Mouse (Mus musculus) adrenal gland (tissue): Measurements from ENCODE around the gene Timm17a.

Source experiments
- intact Hi-C: fragments of 180-260 bp; cut with DNase I; formaldehyde crosslinking; loops from one replicate; pipeline ENCODE4 v1.15.1; 2025
- long read RNA-seq, 2 experiments: library from polyadenylated mRNA; unstranded; transcript quantifications; one replicate each; pipeline ENCODE4 v2.0.0; 2020; ENCODE audit warnings: borderline replicate concordance in 1 of 2; ENCODE audit not compliant: insufficient replicate concordance in 1 of 2

Timm17a gene
- long read RNA-seq, experiment 1, full-length matches to known transcripts, result 202 of 209 reads
- long read RNA-seq, experiment 1, partial matches to known transcripts, result 2 of 209 reads
- long read RNA-seq, experiment 1, other reads (novel, unspliced or antisense), result 5 of 209 reads
- long read RNA-seq, experiment 2, full-length matches to known transcripts, result 239 of 264 reads
- long read RNA-seq, experiment 2, partial matches to known transcripts, result 12 of 264 reads
- long read RNA-seq, experiment 2, other reads (novel, unspliced or antisense), result 13 of 264 reads

DNA sequence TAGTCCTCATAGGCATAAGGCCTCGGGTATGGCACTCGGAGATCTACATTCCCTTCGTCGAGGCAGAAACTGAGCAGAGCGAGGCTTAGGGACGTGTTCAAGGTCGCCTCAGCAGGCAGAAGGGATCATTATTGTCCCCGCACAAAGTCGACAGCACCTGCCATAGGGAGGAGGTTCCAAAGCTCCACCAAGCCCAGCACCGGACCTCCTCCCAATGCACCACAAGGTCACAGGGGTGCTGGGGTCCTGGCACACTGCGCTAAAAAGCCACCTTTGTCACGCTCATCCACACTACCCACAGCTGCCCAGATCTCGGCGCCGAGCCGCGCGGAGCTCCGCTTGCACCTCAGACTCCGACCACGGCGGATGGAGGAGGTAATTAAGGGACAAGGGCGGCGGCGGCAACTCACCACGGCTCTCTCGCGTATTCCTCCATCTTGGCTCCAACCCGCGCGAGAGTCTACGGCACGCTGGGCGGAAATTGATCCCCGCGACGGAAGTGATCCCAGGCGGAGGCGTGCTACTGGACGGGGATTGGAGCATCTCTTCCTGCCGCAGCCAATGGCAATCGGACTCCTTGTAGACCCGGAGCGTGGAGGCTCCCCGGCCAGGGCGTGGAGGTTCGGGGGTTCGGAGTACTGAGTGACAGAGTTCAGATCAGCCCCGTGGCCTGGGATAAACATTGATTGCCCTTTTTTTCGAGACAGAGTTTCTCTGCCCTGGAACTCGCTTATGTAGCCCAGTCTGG is at the start of gene Timm17a:
Gene Timm17a (minus strand): TSS at position 495 of the 748 bp plus-strand sequence.
- intact Hi-C loops, result no loop called here

DNA sequence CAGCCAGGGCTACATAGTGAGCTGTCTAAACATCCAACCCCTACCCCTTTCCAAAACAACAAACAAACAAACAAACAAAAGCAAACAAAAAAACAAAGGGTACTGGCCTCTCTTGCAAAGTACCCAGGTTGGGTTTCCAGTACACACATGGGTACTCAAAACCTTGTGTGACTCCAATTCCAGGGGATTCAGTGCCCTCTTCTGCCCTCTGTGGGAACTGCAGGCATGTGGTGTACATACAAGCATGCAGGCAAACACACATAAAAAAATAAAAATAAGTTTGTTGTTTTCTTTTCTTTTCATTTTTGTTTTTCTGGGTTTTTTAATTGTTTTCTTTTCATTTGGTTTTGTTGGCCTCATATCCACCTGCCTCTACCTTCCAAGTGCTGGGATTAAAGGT is 48.5 kb upstream of the Timm17a start:
- intact Hi-C loops, result no loop called here

DNA sequence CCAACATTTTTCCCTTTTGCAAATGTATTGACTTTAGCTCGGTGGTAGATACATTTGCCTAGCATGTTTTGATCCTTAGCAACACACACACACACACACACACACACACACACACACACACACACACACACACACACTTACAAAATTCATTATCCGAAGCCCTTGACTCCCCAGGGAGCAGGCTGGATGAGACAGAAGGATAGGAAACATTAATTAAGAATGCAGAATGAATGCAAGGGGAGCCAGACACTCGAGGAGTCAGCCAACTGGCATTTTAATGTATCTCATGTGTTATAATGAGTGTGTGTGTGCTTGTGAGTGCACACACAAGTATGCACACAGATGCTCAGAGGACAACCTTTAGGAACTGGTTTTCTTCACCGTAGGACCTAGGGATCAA is 47.9 kb upstream of the Timm17a start:
- intact Hi-C loops, result no loop called here

DNA sequence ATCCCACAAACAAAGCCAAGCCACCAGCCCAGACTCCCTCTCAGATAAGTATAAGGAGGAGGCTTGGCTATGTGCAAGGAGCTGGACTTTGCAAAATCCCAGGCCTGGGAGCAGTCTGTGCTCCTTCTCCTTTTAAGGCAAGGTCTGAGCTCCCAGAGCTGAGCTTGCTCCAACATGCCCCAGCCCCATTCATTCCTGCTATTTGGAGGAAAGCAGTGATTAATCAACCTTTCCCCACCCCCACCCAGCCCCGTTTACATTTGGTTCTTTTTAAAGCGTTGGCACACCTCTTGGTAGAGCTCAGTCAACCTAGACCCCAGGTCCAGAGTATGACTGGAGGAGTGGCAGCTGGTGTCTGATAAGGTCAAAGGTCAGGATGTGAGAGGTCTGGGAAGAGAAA is 45.5 kb upstream of the Timm17a start:
- intact Hi-C loops, result no loop called here

DNA sequence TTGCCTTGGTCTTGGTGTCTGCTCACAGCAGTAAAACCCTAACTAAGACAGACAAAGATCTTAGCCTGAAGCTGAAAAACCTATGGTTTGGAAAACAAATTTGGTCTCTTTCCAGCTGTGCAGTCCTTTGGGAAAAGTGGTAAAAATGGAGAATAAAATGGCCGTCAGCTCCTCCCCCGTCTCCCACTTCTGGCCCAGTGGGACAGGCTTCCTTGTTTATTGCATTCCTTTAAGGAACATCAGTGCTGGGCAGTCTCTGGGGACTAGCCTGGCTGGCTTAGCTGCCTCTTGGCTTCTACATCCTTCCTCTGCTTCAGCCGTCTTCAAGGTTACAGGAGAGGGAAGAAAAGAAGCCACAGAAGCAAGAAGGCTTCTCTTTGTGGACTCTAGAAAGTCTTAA is 38.4 kb upstream of the Timm17a start:
- intact Hi-C loops, result no loop called here

DNA sequence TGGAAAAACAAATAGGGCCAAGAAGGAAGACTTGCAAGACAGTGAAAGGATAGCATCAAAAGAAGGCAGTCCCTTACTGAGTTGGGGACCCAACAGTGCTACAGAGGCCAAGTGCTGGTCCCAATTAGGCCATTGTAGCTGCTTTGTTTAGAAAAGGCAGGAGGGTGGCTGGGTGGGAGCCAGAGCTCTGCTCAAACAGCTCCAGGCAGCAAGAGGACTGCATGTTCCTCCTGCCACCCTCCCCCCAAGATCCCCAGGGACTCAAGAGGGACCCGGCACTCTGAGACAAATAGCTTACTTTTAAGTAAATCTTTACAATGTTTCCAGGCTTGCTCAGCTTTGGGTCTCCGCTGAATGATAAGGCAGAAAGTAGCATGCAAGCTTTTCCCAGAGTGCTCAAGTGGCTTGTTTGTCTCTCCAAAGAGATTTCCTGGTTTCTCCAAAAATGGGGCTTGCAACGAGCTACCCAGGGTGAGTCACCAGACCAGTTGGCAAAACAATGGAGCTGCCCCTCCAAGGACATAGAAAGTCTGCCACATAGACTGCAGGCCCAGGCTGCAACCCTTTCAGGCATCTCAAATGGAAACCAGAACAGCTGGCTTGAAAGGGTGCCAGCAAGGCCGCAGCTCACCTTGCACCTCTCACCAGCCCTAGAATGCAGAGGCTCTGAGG is 34.1 kb upstream of the Timm17a start:
- intact Hi-C loops, result no loop called here

DNA sequence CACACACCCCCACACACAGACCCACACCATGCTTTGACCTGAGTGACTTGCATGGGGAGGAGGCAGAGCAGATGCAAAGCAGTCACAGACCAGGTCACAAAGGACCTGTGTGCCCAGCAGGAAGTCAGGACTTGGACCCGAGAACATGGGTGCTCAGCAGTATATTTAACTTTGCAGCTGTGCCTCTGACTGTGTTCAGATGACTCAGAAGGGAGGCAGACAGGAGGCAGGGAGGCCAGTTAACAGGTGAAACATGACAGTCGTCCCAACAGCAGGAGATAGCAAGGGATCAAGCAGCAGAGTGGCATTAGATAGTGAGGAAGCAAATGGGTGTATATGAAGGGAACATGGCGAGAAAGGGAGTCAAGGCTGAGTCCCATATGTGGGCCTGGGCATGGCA is 33.3 kb upstream of the Timm17a start:
- intact Hi-C loops, result no loop called here

DNA sequence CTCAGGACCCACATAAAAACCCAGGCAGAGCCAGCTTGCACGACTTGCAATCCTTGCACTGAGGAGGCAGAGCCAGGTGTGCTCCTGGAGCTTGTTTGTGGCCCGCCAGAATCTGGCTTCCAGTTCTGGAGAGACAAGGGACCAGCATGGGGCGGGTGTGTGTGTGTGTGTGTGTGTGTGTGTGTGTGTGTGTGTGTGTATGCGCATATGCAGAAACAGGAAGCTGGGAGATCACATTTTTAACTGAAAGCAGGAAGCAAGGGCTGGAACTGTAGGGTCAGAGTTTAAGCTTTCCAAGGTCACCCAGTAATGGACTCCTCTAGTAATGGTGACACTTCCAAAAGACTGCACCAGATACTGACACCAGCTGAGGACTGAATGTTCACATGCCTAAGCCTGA is 30.4 kb upstream of the Timm17a start:
- intact Hi-C loops, result no loop called here

DNA sequence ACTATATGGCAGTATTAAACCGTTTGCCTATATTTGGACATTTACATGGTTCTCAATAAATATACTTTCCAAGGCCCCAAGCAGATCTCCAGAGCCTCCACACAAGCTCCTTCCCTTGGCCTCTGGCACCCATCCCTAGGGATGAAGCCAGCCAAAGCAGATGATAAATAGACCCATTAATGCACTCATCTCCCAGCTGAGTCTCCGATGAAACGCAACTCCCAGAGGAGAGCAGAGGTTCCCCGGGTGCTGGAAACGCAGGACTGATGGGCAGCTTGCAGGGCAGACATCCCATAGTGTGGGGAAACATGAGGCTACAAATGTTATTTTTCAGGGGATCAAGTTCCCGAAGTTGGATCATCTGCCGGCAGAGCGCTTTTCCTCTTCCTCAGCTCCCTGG is 28.4 kb upstream of the Timm17a start:
- intact Hi-C loops, result no loop called here

DNA sequence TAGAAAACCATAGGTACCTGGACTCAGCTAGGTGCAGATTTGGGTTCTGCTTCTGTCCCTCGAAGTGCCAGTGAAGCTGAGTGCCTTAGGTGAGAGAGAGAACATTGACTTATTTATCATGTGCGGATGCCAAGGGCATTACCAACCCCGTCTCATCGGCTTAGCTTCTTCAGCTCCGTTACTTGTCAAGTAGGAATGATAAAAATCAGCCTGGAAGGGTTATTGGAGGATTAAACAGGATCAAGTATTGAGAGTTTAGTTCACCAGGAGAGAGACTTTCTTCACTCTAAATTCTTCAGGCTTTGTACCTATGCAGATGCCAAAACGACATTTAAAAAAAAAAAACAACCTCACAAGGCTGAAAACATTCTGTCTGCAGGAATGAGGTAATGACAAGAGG is 17.0 kb upstream of the Timm17a start:
- intact Hi-C loops, result no loop called here

DNA sequence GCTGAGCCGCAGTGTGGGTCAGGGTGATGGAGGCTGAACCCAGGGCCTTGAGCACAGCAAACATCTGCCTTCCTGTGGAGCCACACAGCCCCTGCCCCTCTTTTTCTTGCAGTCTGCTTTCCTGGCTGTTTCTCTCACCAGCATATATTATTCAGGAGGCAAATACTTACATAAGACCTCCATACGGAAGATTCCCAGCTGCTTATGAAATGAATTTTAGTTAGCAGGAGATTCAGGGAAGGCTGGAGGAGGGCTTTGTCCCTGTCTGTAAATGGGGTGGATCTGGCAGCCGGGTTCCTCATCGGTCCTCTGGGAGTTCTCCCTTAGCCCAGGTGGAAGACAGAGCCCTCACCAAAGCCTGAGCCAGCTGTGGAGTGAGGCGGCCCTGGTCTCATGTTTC is 14.8 kb upstream of the Timm17a start:
- intact Hi-C loops, result no loop called here

DNA sequence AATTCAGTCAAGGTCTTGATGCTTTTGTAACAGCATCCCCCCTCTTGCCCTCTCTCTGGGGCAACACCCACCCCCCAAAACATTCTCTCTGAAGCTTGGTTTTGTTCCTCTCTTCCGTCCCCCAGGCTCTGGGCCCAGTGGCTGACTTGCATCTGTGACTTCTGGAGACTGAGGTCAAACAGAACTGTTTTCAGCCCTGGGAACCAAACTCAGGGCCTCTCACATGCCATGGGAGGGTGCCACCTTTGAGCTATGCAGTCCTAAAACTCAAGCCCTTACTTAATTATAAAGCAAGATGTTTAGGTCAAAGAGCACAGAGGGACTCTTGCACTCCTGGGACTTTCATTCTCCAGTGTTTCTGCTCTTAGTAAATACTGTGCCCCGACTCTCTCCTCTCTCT is 12.4 kb upstream of the Timm17a start:
- intact Hi-C loops, result no loop called here

DNA sequence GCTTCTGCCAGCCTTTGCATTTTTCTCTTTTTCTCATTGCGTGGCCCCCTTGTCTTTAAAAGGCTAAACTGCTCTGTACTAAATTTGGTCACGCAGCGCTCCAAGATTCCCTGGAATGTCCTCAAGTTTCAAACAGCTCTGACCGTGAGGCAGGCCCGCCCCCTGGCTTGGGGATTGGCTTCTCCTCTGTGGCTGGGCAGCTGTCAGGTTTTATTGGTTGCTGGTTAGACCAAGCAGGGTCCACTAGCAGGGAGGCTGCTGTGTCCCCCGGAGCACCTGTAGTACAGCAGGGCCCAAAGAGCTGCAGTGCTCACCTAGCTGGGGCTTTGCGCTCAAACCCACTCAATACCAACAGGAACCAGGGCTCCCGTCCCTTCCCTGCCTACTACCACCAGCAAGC is 11.0 kb upstream of the Timm17a start, which contains the start of gene Lmod1:
Gene Lmod1 (plus strand): TSS at position 237 of the 400 bp plus-strand sequence.
- intact Hi-C loops, result no loop called here

DNA sequence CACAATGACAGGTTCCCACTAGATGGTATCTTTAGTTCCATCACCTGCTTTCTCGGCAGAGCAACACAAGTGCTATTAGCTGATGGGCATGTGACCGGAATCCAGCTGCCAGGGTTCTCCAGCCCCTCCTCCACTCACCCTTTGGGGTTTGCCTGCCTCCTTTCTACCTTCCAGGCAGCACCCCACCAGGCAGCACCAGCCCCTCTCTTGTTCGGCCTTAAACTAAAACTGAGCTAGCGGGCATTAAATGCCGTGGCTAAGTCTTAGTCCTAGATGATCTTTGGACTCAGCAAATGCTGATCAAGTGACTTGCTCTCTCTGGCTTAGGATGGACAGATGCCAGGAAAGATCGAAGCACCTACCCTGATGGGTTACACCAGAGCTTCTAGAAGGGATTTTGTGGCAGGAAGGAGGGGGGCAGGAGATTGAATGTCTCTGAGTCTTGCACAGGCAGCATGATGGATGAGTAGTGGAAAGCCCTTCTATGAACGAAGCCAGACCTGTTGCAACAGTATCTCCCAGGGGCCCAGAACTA is 9.9 kb upstream of the Timm17a start:
- intact Hi-C loops, result no loop called here

DNA sequence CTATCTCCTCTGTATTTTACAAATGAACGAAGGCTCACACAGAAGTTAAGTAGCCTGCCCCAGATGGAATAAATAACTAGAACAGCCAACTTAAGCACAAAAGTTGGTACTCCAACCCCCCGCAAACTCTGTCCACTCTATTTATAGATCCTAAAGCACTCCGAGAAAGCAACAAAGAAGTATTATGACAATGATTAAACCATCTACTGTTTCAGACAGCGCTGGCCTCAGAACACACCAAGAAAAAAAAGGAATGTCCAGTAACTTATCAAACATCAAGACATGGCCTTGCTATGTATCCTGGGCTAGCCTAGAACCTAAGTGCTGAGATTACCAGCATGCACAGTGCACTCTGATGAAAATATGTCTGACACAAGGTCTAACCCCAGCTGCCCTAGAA is 1.4 kb downstream of the Timm17a start:
- intact Hi-C loops, result no loop called here

DNA sequence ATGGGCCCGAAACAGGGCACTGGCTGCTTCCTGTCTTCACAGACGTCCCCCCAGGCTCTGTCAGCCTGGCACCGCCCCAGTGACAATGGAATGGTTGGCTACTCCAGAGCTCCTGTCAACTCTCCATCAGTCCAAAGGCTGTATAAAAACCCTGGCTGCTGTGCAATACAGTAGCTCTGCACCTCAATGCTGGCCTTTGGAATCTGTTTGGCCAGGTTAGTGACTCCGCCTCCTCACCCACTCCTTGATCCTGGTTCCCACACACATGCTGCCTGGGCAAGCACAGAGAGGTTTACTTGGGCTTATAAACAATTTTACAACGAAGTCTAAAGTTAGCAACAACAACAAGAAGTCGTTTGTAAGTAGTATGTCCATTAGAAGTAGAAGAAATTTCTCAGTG is 2.2 kb downstream of the Timm17a start:
- intact Hi-C loops, result no loop called here

DNA sequence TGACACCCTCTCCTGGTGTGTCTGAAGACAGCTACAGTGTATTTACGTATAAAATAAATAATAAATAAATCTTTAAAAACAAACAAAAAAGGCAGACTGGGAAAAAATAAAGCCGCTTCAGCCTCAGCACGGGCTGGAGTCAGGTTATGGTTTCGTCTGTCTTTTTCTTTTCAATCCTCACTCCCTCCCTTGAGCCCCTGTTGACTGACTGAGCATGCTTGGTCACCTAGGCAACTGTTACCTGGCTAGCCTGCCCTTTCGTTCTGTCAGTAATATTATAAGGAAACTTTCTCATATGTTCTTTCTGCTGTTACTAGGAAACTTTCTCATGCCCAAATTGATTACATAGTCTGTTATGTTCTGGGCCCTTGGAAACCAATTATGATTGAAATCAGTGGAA is 22.7 kb downstream of the Timm17a start:
- intact Hi-C loops, result no loop called here

DNA sequence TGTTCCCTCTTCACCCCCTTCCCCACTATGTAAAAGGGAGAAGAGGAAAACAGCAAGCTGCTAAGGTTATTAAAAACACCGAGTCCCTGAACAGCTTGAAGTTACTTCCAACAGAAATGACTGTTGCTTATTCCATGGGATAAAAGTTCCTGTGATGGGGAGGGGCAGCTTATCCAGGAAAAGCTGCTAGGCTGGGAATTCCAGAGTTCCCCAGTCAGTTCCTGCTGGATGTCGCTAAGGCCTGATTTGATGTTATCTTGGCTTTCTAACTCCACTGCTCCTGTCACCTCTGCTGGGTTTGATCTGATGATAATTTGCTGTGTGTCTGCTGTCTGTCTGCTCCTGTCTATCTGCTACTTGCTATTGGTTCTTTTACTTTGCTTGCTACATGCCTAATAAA is 27.3 kb downstream of the Timm17a start:
- intact Hi-C loops, result no loop called here

DNA sequence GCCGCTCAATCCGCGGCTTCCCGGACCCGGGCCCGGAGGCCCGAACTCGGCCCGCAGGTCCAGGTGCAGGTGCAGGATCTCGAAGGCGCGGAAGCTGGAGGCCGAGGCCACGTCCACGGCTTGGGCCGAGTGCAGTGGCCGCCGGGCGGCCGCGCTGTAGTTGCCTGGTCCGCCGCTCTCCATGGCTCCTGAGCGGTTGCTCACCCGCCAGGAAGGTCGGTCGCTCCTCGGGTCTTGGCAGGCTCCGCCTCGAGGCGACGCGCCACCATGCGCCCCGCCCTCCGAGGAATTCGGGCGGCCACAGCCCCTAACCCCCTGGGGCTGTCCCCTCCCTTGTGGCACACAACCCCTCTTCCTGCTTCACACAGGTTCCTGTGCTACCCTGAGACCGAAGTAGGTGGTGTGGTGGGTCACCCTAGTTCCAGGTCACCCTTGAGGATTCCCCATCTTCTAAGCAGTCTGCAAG is 29.7 kb downstream of the Timm17a start, which contains the start of gene Rnpep:
Gene Rnpep (minus strand): TSS at position 259 of the 466 bp plus-strand sequence.
- intact Hi-C loops, result loop anchor here (5.0 kb wide), 1 partner anchor 83 kb away; no protein-coding TSS in a partner anchor

DNA sequence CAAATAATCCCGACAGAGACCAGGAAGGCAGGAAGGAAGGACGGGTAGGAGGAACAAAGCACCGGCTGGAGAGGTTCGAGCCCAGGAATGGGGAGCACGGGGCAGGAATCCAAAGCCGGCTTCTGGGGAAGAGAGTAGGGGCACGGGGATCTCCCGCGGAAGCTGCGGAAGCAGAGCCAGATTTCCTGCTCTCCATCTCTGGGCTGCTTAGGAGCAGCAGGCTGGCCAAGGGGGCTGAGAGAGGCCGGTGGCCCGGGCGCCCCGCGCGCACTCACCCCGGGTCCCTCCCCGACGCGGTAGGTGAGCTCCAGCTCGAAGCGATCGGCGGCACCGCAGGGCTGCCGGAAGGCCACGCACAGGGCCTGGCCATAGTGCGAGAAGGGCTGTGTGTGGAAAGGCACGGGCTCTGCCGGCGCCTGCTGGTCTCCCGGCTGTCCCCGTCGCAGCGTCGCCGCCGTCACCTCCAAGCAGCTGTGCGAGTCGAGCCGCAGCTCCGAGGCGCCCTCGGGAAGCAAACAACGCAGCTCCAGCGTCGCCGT is 30.2 kb downstream of the Timm17a start:
- intact Hi-C loops, result loop anchor here (5.0 kb wide), 1 partner anchor 84 kb away; no protein-coding TSS in a partner anchor

DNA sequence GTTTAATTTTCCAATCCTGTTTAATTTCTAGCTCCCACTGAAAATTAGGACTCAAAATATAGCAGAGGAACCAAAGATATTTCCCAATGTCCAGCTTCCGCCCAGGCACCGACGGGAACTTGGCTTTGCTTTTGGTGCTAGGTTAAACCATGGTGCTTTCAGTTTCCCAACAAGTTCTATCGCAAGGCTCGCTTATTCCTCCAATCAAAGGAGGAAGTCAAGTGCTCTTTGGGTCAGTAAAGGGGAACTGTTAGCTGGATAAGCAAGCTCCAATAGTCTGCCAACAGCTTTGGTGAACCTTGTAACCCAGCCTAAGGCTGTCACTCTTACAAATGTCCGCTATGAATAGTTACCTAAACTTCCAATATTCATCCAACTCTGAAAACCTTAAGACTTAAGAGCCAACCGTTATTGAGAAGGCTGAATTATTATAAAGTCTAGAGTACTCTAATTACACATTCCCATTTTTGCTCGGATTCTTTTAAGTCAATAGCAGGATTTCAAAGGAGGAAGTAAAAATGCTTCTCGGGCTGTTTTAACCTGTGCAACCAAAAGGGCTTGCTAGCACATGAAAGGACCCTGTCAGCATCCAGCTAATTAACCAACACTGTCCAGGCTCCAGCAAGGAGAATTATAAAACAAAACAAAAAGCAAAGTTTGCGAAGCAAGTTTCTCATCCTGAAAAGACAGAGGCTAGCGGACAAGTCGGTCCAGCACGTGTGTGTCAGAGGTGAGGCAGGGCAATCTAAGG is 30.9 kb downstream of the Timm17a start:
- intact Hi-C loops, result loop anchor here (5.0 kb wide), 1 partner anchor 85 kb away; no protein-coding TSS in a partner anchor
